Mouse (Mus musculus) c-Kit-positive CD71-negative TER-119-negative erythroid progenitor cells, embryonic 14.5 days (primary cell): ENCODE measurements around the gene Tm9sf1.

Experiments
- DNase-seq: peaks from one replicate; pipeline ENCODE4 v3.0.0-alpha.2; 2013; ENCODE audit warnings: low read depth

Tm9sf1 gene

GRCm38 (mm10) chr14:55643060-55643907 lies at the start of gene Tm9sf1:
Tm9sf1 (minus strand) TSS chr14:55643806.
- DNase-seq, result peak; percentile 62

GRCm38 (mm10) chr14:55689433-55689832 lies 45.8 kb upstream of the Tm9sf1 start:
- DNase-seq, result no peak

- no peak for DNase-seq
Measured at GRCm38 (mm10) chr14:55682118-55682493, 38.5 kb upstream of the Tm9sf1 start.

GRCm38 (mm10) chr14:55681160-55682117 lies 37.8 kb upstream of the Tm9sf1 start, which contains the start of gene Tinf2:
Tinf2 (minus strand) TSS chr14:55681820.
- peak; percentile 95 for DNase-seq

- no peak for DNase-seq
Measured at GRCm38 (mm10) chr14:55677615-55678014, 34.0 kb upstream of the Tm9sf1 start.

- no peak for DNase-seq
Measured at GRCm38 (mm10) chr14:55672741-55673060, 29.1 kb upstream of the Tm9sf1 start.

- DNase-seq, result peak; percentile 90
Measured at GRCm38 (mm10) chr14:55671833-55672740, 28.5 kb upstream of the Tm9sf1 start, which contains the start of the genes Gmpr2 and Nedd8. Gmpr2 (plus strand) TSS chr14:55671941. Nedd8 (minus strand) TSS chr14:55672124.

GRCm38 (mm10) chr14:55671486-55671832 lies 27.9 kb upstream of the Tm9sf1 start:
- DNase-seq, result no peak

- no peak for DNase-seq
Measured at GRCm38 (mm10) chr14:55660636-55661035, 17.0 kb upstream of the Tm9sf1 start.

- DNase-seq, result peak; percentile 81
Measured at GRCm38 (mm10) chr14:55659960-55660573, 16.5 kb upstream of the Tm9sf1 start, which contains the start of gene Mdp1. Mdp1 (minus strand) TSS chr14:55660508.

GRCm38 (mm10) chr14:55658011-55658410 lies 14.4 kb upstream of the Tm9sf1 start:
- no peak for DNase-seq

GRCm38 (mm10) chr14:55656935-55657334 lies 13.3 kb upstream of the Tm9sf1 start:
- no peak for DNase-seq

- no peak for DNase-seq
Measured at GRCm38 (mm10) chr14:55651528-55651927, 7.9 kb upstream of the Tm9sf1 start.

- DNase-seq, result no peak
Measured at GRCm38 (mm10) chr14:55649884-55650283, 6.3 kb upstream of the Tm9sf1 start, which contains the start of gene Tssk4. Tssk4 (plus strand) TSS chr14:55650184.

- no peak for DNase-seq
Measured at GRCm38 (mm10) chr14:55644261-55644888, 769 bp upstream of the Tm9sf1 start.

GRCm38 (mm10) chr14:55642679-55643059 lies 937 bp downstream of the Tm9sf1 start:
- no peak for DNase-seq

GRCm38 (mm10) chr14:55641291-55641690 lies 2.3 kb downstream of the Tm9sf1 start:
- no peak for DNase-seq

GRCm38 (mm10) chr14:55640816-55641215 lies 2.8 kb downstream of the Tm9sf1 start:
- DNase-seq, result no peak

- DNase-seq, result no peak
Measured at GRCm38 (mm10) chr14:55637795-55638194, 5.8 kb downstream of the Tm9sf1 start, which contains the start of gene Gm49378. Gm49378 (minus strand) TSS chr14:55637895.

- peak; percentile 88 for DNase-seq
Measured at GRCm38 (mm10) chr14:55635523-55636007, 8.0 kb downstream of the Tm9sf1 start, which contains the start of gene Ipo4. Ipo4 (minus strand) TSS chr14:55635957.
